In the genomic region with DNA sequence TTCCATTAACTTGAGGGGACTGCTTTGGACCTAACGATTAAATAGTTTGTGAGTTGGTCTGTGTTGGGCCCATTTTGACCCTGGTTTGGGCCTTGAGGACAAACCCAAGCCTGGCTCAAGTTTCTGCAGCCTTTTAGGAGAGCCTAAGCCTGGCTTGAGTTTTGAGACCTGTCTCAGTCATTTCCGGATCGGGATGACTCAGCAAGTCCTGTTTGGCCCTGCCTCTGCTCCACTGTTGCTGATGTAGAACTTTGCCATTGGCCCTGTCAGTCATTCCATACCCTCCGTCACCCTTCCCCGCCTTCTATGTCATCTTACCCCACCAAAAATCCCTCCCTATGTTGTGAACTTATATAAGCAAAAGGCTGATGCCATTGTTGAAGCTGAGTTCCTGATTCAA, we compare ENCODE assay signal across 15 mouse cellular contexts.
"Had no signal": no experiment of that assay in that cellular context is flagged by ENCODE, and none has a peak within 500 bp of the region (broad histone marks: within the 10 kb centered on the region; RNA-seq: fewer than 3 reads in every experiment).

No protein-coding gene starts in this region.

- H3K27ac ChIP-seq: midbrain, embryonic 10.5 days; midbrain, embryonic 12.5 days; neural tube, embryonic 12.5 days; stomach, embryonic 15.5 days; stomach, postnatal 0 days had no signal

- H3K36me3 ChIP-seq: midbrain, embryonic 10.5 days; midbrain, embryonic 12.5 days; neural tube, embryonic 12.5 days; stomach, embryonic 15.5 days had no signal

- H3K9me3 ChIP-seq: midbrain, embryonic 12.5 days; stomach, embryonic 15.5 days had no signal

- H3K27me3 ChIP-seq: midbrain, embryonic 12.5 days; neural tube, embryonic 12.5 days; stomach, embryonic 15.5 days had no signal

- H3K4me3 ChIP-seq: midbrain, embryonic 10.5 days; midbrain, embryonic 12.5 days; myocyte; neural tube, embryonic 12.5 days; stomach, embryonic 15.5 days had no signal

- H3K4me1 ChIP-seq: midbrain, embryonic 10.5 days; midbrain, embryonic 12.5 days; neural tube, embryonic 12.5 days; stomach, embryonic 15.5 days had no signal

- H3K4me2 ChIP-seq: lung, embryonic 14.5 days; midbrain, embryonic 12.5 days; neural tube, embryonic 12.5 days; stomach, embryonic 15.5 days had no signal

- H3K9ac ChIP-seq: lung, embryonic 14.5 days; midbrain, embryonic 12.5 days; neural tube, embryonic 12.5 days; stomach, embryonic 15.5 days had no signal

- DNase-seq: lung, adult 18-20 months; lung, embryonic 14.5 days; lung, postnatal 10 days; lung, postnatal 4 days; midbrain, embryonic 14.5 days; right cerebral cortex, postnatal 14 days; thymus, adult 2 months; thymus, postnatal 25 days; thymus, postnatal 4 days had no signal
